Mouse (Mus musculus): ENCODE measurements around the gene Abca7. TPM values are rescaled to one million over a fixed set of nuclear protein-coding genes. Genes with fewer than 3 reads are reported as not detected.
A peak's percentile ranks its signal among the peaks of the same experiment; 100 is the strongest.

The Abca7 gene
- polyA plus RNA-seq, 1 experiment from 2014 or later: 7.7 TPM

- Histone ChIP-seq H3K4me1 (replicated peaks; ENCODE audit: control insufficient read depth, insufficient read depth, low read length) (peaks cover 15% of the 10 kb centered on the region), H3K4me2 (no peak overlapping the region), H3K9ac (ENCODE audit: low read depth, low read length) (no peak overlapping the region), H3K36me3 (ENCODE audit: control insufficient read depth, insufficient read depth, low read length) (peaks cover 50% of the 10 kb centered on the region), H3K9me3 (ENCODE audit: control insufficient read depth, low read length) (peaks cover 21% of the 10 kb centered on the region), H3K27ac (ENCODE audit: low read depth, low read length) (no peak overlapping the region), H3K4me3 (ENCODE audit: low read depth, low read length) (no peak overlapping the region), H3K27me3 (replicated peaks; ENCODE audit: control insufficient read depth, insufficient read depth, low read length) (peaks cover 10% of the 10 kb centered on the region)
- ATAC-seq (replicated peaks; ENCODE audit: low FRiP score) (no peak), DNase-seq (ENCODE audit: low spot score) (no peak)
- WGBS: 82% methylated on average over 28 of the region's 28 CpGs
These were observed 19.0 kb upstream of the Abca7 start for GRCm38 (mm10) chr10:79977324-79977723.

- 94% methylated on average over 21 of the region's 21 CpGs for WGBS
- Histone ChIP-seq H3K4me1 (replicated peaks; ENCODE audit: control insufficient read depth, insufficient read depth, low read length) (peaks cover 22% of the 10 kb centered on the region), H3K27ac (ENCODE audit: low read depth, low read length) (no peak overlapping the region), H3K27me3 (replicated peaks; ENCODE audit: control insufficient read depth, insufficient read depth, low read length) (peaks cover 3% of the 10 kb centered on the region; the same call in 1 of the 2 replicates), H3K4me2 (no peak overlapping the region), H3K9me3 (ENCODE audit: control insufficient read depth, low read length) (peaks cover 21% of the 10 kb centered on the region), H3K4me3 (ENCODE audit: low read depth, low read length) (no peak overlapping the region), H3K36me3 (ENCODE audit: control insufficient read depth, insufficient read depth, low read length) (peaks cover 50% of the 10 kb centered on the region), H3K9ac (ENCODE audit: low read depth, low read length) (no peak overlapping the region)
- DNase-seq (ENCODE audit: low spot score): no peak
- no peak for ATAC-seq (replicated peaks; ENCODE audit: low FRiP score)
These were observed 18.2 kb upstream of the Abca7 start for GRCm38 (mm10) chr10:79978061-79978460.

GRCm38 (mm10) chr10:79979401-79980155, 16.7 kb upstream of the Abca7 start:
- Histone ChIP-seq H3K4me3 (ENCODE audit: low read depth, low read length) (no peak overlapping the region), H3K9me3 (ENCODE audit: control insufficient read depth, low read length) (peaks cover 21% of the 10 kb centered on the region), H3K36me3 (ENCODE audit: control insufficient read depth, insufficient read depth, low read length) (peaks cover 50% of the 10 kb centered on the region), H3K9ac (ENCODE audit: low read depth, low read length) (no peak overlapping the region), H3K4me1 (replicated peaks; ENCODE audit: control insufficient read depth, insufficient read depth, low read length) (peaks cover 27% of the 10 kb centered on the region), H3K27ac (ENCODE audit: low read depth, low read length) (no peak overlapping the region), H3K27me3 (replicated peaks; ENCODE audit: control insufficient read depth, insufficient read depth, low read length) (no peaks in the 10 kb centered on the region), H3K4me2 (no peak overlapping the region)
- DNase-seq (ENCODE audit: low spot score): no peak
- ATAC-seq (replicated peaks; ENCODE audit: low FRiP score): no peak
- 91% methylated on average over 22 of the region's 22 CpGs for WGBS

GRCm38 (mm10) chr10:79983205-79983604, 13.1 kb upstream of the Abca7 start:
- no peak for ATAC-seq (replicated peaks; ENCODE audit: low FRiP score)
- H3K4me3 ChIP-seq (ENCODE audit: low read depth, low read length): peak overlapping the region; percentile 92
- DNase-seq (ENCODE audit: low spot score): no peak
- H3K36me3 ChIP-seq (ENCODE audit: control insufficient read depth, insufficient read depth, low read length): peaks cover 19% of the 10 kb centered on the region
- no peaks in the 10 kb centered on the region for H3K9me3 ChIP-seq (ENCODE audit: control insufficient read depth, low read length)
- H3K4me1 ChIP-seq (replicated peaks; ENCODE audit: control insufficient read depth, insufficient read depth, low read length): peaks cover 51% of the 10 kb centered on the region
- H3K9ac ChIP-seq (ENCODE audit: low read depth, low read length): peak overlapping the region; percentile 92
- H3K27ac ChIP-seq (ENCODE audit: low read depth, low read length): peak overlapping the region; percentile 98
- peak overlapping the region; percentile 93 for H3K4me2 ChIP-seq
- 82% methylated on average over 5 of the region's 5 CpGs for WGBS
- peaks cover 3% of the 10 kb centered on the region; the same call in 1 of the 2 replicates for H3K27me3 ChIP-seq (replicated peaks; ENCODE audit: control insufficient read depth, insufficient read depth, low read length)

- Histone ChIP-seq H3K4me1 (replicated peaks; ENCODE audit: control insufficient read depth, insufficient read depth, low read length) (peaks cover 55% of the 10 kb centered on the region), H3K9me3 (ENCODE audit: control insufficient read depth, low read length) (no peaks in the 10 kb centered on the region), H3K27me3 (replicated peaks; ENCODE audit: control insufficient read depth, insufficient read depth, low read length) (peaks cover 3% of the 10 kb centered on the region; the same call in 1 of the 2 replicates), H3K4me3 (ENCODE audit: low read depth, low read length) (peak overlapping the region; percentile 92), H3K27ac (ENCODE audit: low read depth, low read length) (peak overlapping the region; percentile 98), H3K9ac (ENCODE audit: low read depth, low read length) (peak overlapping the region; percentile 92), H3K4me2 (peak overlapping the region; percentile 93), H3K36me3 (ENCODE audit: control insufficient read depth, insufficient read depth, low read length) (peaks cover 14% of the 10 kb centered on the region)
- ATAC-seq (replicated peaks; ENCODE audit: low FRiP score) (no peak), DNase-seq (ENCODE audit: low spot score) (peak; percentile 73)
- WGBS: under 1% methylated on average over 21 of the region's 21 CpGs
These were observed 12.6 kb upstream of the Abca7 start for GRCm38 (mm10) chr10:79983670-79984069.

GRCm38 (mm10) chr10:79984195-79984816, 12.0 kb upstream of the Abca7 start, which contains the start of gene Tmem259:
Gene Tmem259, minus strand, starts transcription at chr10:79984330.
- ATAC-seq (replicated peaks; ENCODE audit: low FRiP score) (peak; percentile 79), DNase-seq (ENCODE audit: low spot score) (peak; percentile 87)
- Histone ChIP-seq H3K4me2 (peak within 1 kb of the TSS; percentile 93), H3K9ac (ENCODE audit: low read depth, low read length) (peak within 1 kb of the TSS; percentile 92), H3K4me3 (ENCODE audit: low read depth, low read length) (peak within 1 kb of the TSS; percentile 92), H3K27ac (ENCODE audit: low read depth, low read length) (peak within 1 kb of the TSS; percentile 98), H3K4me1 (replicated peaks; ENCODE audit: control insufficient read depth, insufficient read depth, low read length) (peaks cover 60% of the 10 kb centered on the region), H3K9me3 (ENCODE audit: control insufficient read depth, low read length) (no peaks in the 10 kb centered on the region), H3K36me3 (ENCODE audit: control insufficient read depth, insufficient read depth, low read length) (peaks cover 9% of the 10 kb centered on the region; the same call in 1 of the 2 replicates), H3K27me3 (replicated peaks; ENCODE audit: control insufficient read depth, insufficient read depth, low read length) (peaks cover 3% of the 10 kb centered on the region)
- under 1% methylated on average over 48 of the region's 49 CpGs for WGBS

- ATAC-seq (replicated peaks; ENCODE audit: low FRiP score): peak; percentile 89
- under 1% methylated on average over 22 of the region's 22 CpGs for WGBS
- peak overlapping the region; percentile 92 for H3K9ac ChIP-seq (ENCODE audit: low read depth, low read length)
- H3K27me3 ChIP-seq (replicated peaks; ENCODE audit: control insufficient read depth, insufficient read depth, low read length): peaks cover 7% of the 10 kb centered on the region
- H3K36me3 ChIP-seq (ENCODE audit: control insufficient read depth, insufficient read depth, low read length): peaks cover 6% of the 10 kb centered on the region; the same call in 1 of the 2 replicates
- peak overlapping the region; percentile 92 for H3K4me3 ChIP-seq (ENCODE audit: low read depth, low read length)
- peaks cover 65% of the 10 kb centered on the region for H3K4me1 ChIP-seq (replicated peaks; ENCODE audit: control insufficient read depth, insufficient read depth, low read length)
- peak; percentile 92 for DNase-seq (ENCODE audit: low spot score)
- no peaks in the 10 kb centered on the region for H3K9me3 ChIP-seq (ENCODE audit: control insufficient read depth, low read length)
- H3K27ac ChIP-seq (ENCODE audit: low read depth, low read length): peak overlapping the region; percentile 98
- peak overlapping the region; percentile 93 for H3K4me2 ChIP-seq
These were observed 11.4 kb upstream of the Abca7 start for GRCm38 (mm10) chr10:79984871-79985270.

- H3K4me3 ChIP-seq (ENCODE audit: low read depth, low read length): peak overlapping the region; percentile 92
- peak overlapping the region; percentile 98 for H3K27ac ChIP-seq (ENCODE audit: low read depth, low read length)
- H3K4me1 ChIP-seq (replicated peaks; ENCODE audit: control insufficient read depth, insufficient read depth, low read length): peaks cover 66% of the 10 kb centered on the region
- peaks cover 8% of the 10 kb centered on the region for H3K27me3 ChIP-seq (replicated peaks; ENCODE audit: control insufficient read depth, insufficient read depth, low read length)
- ATAC-seq (replicated peaks; ENCODE audit: low FRiP score): peak; percentile 15; the same call in 1 of the 2 replicates
- peak overlapping the region; percentile 92 for H3K9ac ChIP-seq (ENCODE audit: low read depth, low read length)
- 3% methylated on average over 35 of the region's 35 CpGs for WGBS
- peak; percentile 70 for DNase-seq (ENCODE audit: low spot score)
- peaks cover 6% of the 10 kb centered on the region; the same call in 1 of the 2 replicates for H3K36me3 ChIP-seq (ENCODE audit: control insufficient read depth, insufficient read depth, low read length)
- peak overlapping the region; percentile 93 for H3K4me2 ChIP-seq
- H3K9me3 ChIP-seq (ENCODE audit: control insufficient read depth, low read length): no peaks in the 10 kb centered on the region
These were observed 10.7 kb upstream of the Abca7 start for GRCm38 (mm10) chr10:79985334-79986231.
